Mouse (Mus musculus): ENCODE results near the gene Ccdc110.

The Ccdc110 gene

GRCm38 (mm10) chr8:45934582-45935014 is at the start of gene Ccdc110:
Gene Ccdc110 (plus strand): TSS chr8:45934619.
- peak; percentile 85 to 93 for DNase-seq (ENCODE audit: low spot score in 2 of 2)

- peak; percentile 63 to 68 for DNase-seq (ENCODE audit: low spot score in 2 of 2)
These were observed 49.2 kb upstream of the Ccdc110 start, which contains the start of gene Pdlim3 for GRCm38 (mm10) chr8:45885202-45885685. Gene Pdlim3 (plus strand): TSS chr8:45885461.

GRCm38 (mm10) chr8:45885775-45886174 is 48.6 kb upstream of the Ccdc110 start:
- DNase-seq (ENCODE audit: low spot score in 2 of 2) = no peak

GRCm38 (mm10) chr8:45889737-45890136 is 44.7 kb upstream of the Ccdc110 start:
- DNase-seq (ENCODE audit: low spot score in 2 of 2) = no peak

GRCm38 (mm10) chr8:45896590-45896989 is 37.8 kb upstream of the Ccdc110 start:
- DNase-seq (ENCODE audit: low spot score in 2 of 2) = no peak

GRCm38 (mm10) chr8:45899783-45900182 is 34.6 kb upstream of the Ccdc110 start:
- DNase-seq (ENCODE audit: low spot score in 2 of 2) = no peak

- no peak for DNase-seq (ENCODE audit: low spot score in 2 of 2)
These were observed 32.8 kb upstream of the Ccdc110 start for GRCm38 (mm10) chr8:45901626-45902025.

- DNase-seq (ENCODE audit: low spot score in 2 of 2) = no peak
These were observed 30.8 kb upstream of the Ccdc110 start for GRCm38 (mm10) chr8:45903659-45904058.

GRCm38 (mm10) chr8:45905591-45906250 is 28.7 kb upstream of the Ccdc110 start:
- no peak for DNase-seq (ENCODE audit: low spot score in 2 of 2)

- DNase-seq (ENCODE audit: low spot score in 2 of 2) = no peak
These were observed 28.2 kb upstream of the Ccdc110 start for GRCm38 (mm10) chr8:45906251-45906619.

GRCm38 (mm10) chr8:45913707-45914106 is 20.7 kb upstream of the Ccdc110 start:
- DNase-seq (ENCODE audit: low spot score in 2 of 2) = no peak

- no peak for DNase-seq (ENCODE audit: low spot score in 2 of 2)
These were observed 17.9 kb upstream of the Ccdc110 start for GRCm38 (mm10) chr8:45916496-45916895.

- DNase-seq (ENCODE audit: low spot score in 2 of 2) = peak; percentile 10 to 26
These were observed 17.3 kb upstream of the Ccdc110 start for GRCm38 (mm10) chr8:45917040-45917679.

- DNase-seq (ENCODE audit: low spot score in 2 of 2) = no peak
These were observed 15.5 kb upstream of the Ccdc110 start for GRCm38 (mm10) chr8:45918891-45919290.

- no peak for DNase-seq (ENCODE audit: low spot score in 2 of 2)
These were observed 14.0 kb upstream of the Ccdc110 start for GRCm38 (mm10) chr8:45920392-45920791.

- DNase-seq (ENCODE audit: low spot score in 2 of 2) = no peak
These were observed 12.3 kb upstream of the Ccdc110 start for GRCm38 (mm10) chr8:45922116-45922515.

- DNase-seq (ENCODE audit: low spot score in 2 of 2) = no peak
These were observed 2.6 kb downstream of the Ccdc110 start for GRCm38 (mm10) chr8:45936986-45937385.

- no peak for DNase-seq (ENCODE audit: low spot score in 2 of 2)
These were observed 11.9 kb downstream of the Ccdc110 start for GRCm38 (mm10) chr8:45946283-45946682.

- DNase-seq (ENCODE audit: low spot score in 2 of 2) = no peak
These were observed 16.2 kb downstream of the Ccdc110 start for GRCm38 (mm10) chr8:45950622-45951021.

- no peak for DNase-seq (ENCODE audit: low spot score in 2 of 2)
These were observed 36.5 kb downstream of the Ccdc110 start for GRCm38 (mm10) chr8:45970894-45971293.

- no peak for DNase-seq (ENCODE audit: low spot score in 2 of 2)
These were observed 39.6 kb downstream of the Ccdc110 start for GRCm38 (mm10) chr8:45973988-45974505.

GRCm38 (mm10) chr8:45975126-45975836 is 40.9 kb downstream of the Ccdc110 start, which contains the start of the genes 1700029J07Rik and Ufsp2:
Gene 1700029J07Rik (minus strand): TSS chr8:45975252.
Gene Ufsp2 (plus strand): TSS chr8:45975528.
- DNase-seq (ENCODE audit: low spot score in 2 of 2) = peak; percentile 94 to 98
